Mouse (Mus musculus) heart, postnatal 10 days (tissue): Measurements from ENCODE around the gene Pde1c. TPM values are rescaled to one million over a fixed set of nuclear protein-coding genes. Genes with fewer than 3 reads are reported as not detected.

ENCODE experiments used
- DNase-seq, 2 experiments: peaks; one replicate each; pipeline ENCODE4 v3.0.0; 2021
- intact Hi-C: fragments of 180-260 bp; cut with DNase I; formaldehyde crosslinking; loops from one replicate; pipeline ENCODE4 v1.15.1; 2025
- total RNA-seq, 2 experiments: library from RNA; stranded (reverse); gene quantifications; 2 replicates each; pipeline ENCODE4 v1.2.3; 2021

Pde1c gene
- total RNA-seq, 2 experiments from 2014 or later: 93.8 to 96.8 TPM

DNA sequence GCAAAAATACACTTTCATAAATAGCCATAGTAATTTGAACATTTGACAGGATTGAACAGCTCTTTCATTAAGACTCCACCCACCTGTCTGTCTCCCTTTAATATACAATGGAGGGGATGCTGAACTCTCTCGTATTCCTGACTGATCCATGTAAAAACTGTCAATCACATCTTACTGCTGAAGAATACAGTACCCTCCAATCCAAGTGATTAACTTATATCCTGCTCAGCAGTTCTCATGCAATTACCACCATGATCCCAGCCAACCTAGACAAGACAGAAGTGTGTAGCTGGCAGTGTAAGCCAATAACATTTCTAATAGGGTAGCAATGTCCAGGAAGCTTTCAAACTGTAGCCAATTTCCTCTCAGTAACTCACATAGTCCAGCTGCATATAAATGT lies 226.9 kb downstream of the Pde1c start:
- intact Hi-C loops: no loop called here
- DNase-seq: no peak

DNA sequence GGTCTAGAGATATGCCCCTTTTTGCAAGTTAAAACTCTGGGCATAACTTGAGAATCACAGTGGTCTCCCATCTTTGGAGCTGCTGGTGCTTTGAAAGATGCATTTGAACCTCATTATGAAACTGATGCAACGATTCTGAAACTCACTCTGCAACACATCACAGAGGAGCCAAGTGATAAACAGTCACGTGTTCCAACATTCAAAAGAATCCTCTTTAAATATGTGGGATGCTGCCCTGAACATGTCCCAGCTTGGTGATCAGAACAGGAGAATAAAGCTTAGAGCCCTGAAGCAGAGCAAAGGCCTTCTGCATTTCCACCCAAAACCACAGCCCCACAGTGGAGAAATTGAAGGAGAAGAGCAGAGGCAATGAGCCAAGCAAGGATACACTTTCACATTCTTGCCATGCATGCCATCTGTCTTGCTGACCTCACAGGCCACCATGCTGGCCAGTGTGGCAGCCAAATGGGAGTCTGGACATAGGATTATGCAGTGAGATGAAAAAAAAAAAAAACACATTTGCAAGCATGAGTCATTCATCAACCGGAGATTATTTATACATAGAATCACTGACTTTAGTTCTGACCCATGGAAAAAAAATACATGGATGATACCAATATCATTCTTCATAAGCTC lies 233.0 kb downstream of the Pde1c start:
- intact Hi-C loops: no loop called here
- DNase-seq: no peak

GRCm38 (mm10) chr6:56332149-56332548 lies 236.8 kb downstream of the Pde1c start:
- DNase-seq: no peak
- intact Hi-C loops: no loop called here

- intact Hi-C loops: no loop called here
- no peak for DNase-seq
These were observed 237.5 kb downstream of the Pde1c start for GRCm38 (mm10) chr6:56331432-56331831.

DNA sequence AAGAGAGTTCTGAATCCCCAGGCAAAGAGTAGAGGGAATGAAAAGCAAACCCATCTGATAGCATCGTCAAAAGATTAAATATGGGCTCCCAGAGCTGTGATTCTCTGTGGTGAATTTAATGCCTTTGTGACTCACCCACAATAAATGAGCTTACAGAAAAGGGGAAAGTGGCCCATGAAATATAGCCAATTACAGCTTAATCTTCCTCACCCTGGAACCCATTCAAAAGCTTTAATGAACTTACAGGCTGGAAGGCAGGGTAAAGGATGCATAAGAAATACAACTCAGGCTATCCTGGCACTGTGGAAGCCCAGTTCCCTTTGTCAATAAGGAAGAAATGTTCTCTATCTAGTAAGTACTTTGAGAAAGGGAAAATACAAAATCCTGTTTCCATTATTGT lies 240.8 kb downstream of the Pde1c start:
- intact Hi-C loops: no loop called here
- no peak for DNase-seq

DNA sequence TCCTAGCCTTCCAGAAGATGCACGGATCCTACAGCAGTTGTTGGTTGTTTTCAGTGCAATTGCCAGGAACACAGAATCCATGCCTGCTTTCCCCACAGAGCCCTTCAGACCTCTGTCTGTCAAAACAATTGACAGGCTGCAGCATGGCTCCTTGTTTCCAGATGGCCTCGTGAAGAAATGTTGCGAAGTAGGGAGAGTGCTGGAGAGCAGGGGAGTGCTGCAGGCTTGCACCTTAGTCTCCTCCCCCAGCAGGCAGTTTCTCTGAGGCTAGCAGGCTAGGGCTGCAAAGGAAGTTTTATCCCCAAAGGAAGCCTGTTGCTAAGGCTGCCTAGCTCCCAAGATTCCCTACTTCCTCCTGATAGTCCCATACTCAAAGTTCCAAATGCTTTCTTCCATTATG lies 246.1 kb downstream of the Pde1c start:
- intact Hi-C loops: no loop called here
- DNase-seq: peak; percentile 27 to 34

DNA sequence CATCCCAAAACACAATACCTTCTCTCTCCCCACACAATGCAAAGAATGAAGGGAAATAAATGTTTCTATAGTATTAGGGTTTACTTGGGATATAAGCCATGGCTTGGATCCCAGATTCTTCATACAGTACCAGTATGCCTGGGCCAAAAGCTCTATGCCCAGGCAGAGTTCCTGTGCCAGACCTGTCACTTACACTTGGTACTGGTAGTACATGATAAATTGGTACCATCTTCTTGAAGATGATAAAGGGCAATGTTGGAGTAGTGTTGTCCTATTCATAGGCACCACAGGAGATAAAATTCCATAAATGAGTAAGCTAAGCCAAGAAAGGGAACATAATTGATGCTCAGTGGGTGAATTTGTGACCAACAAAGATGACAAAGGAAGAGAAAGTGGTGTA lies 258.6 kb downstream of the Pde1c start:
- intact Hi-C loops: no loop called here
- DNase-seq: peak in 1 of 2 experiments; percentile 26

DNA sequence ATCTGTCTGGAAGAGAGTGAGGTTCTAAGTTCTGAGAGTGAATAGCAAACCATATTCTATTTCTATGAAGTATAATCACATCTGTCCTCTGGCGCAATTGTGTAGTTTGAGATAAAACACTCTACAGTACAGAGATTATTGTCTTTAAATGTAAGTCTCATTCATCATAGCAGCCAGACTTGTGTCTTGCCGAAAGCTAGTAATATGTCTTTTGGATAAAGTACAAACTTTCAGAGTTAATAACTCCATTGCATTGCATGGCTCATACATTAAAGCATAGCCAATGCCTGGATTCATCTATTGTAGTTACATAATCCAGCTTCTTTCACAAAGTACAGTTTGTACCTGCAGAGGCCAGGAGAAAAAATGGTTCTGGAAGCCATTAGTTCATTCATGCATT lies 262.8 kb downstream of the Pde1c start:
- intact Hi-C loops: no loop called here
- no peak for DNase-seq

DNA sequence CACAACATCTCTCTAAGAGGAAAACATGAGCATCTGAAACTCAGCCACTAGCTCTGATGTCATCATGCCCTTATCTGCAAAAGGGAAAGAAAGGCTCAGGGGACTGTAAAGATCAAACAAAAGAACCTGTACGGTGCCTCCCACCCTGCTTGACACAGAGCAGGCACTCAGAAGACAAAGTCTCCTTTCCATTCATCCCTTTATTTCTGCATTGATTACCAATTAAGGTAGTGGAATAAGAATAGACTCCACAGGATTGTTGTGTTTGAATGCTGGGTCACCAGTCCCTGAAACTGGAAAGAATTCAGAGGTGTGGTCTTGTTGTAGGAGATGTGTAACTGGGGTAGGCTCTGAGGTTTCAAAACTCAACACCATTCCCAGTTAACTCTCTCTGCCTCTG lies 276.7 kb downstream of the Pde1c start:
- no peak for DNase-seq
- intact Hi-C loops: no loop called here

DNA sequence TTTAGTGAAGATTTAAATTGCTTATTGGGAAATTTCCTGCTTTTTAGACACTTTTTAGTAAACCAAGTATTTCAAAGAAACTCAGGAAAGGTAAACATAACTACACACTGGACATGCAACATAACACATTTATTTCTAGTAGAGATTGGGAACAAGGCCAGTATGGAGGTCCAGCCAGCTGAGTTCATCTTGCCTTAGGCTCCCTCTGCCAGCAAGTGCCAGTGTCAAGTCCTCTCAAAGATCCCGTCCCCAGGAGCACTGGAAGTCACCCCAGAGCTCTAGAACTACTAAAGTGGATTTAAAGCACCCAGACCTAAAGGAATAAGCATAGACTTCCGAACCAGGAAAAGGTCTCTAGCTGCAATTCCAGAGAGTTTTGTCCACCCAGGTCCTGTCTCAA lies 279.6 kb downstream of the Pde1c start:
- DNase-seq: peak in 1 of 2 experiments; percentile 19
- intact Hi-C loops: no loop called here

- intact Hi-C loops: no loop called here
- DNase-seq: no peak
These were observed 284.1 kb downstream of the Pde1c start for GRCm38 (mm10) chr6:56284821-56285220.

- DNase-seq: no peak
These were observed 293.4 kb downstream of the Pde1c start for GRCm38 (mm10) chr6:56275461-56275860.

DNA sequence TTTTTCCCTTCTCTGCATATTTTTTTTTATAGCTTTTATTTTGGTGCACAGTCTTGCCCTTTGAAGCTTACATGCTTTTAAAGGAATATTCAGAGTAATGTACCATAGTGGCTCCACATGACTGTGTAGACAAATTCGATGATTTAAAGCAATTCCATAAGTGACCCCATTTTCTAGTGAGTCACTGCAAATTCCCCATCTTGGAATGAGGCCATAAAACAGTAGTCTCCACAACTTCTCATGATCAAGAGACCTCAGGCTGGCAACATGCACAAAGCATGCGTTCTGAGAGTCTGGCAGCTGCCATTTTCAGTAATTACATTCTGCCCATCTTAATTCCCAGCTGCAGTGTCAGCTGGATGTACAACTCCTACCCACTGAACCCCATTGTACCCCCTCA lies 297.2 kb downstream of the Pde1c start:
- intact Hi-C loops: no loop called here

More at GRCm38 (mm10) chr6:56275461-56275860, 293.4 kb downstream of the Pde1c start:
- intact Hi-C loops: no loop called here

GRCm38 (mm10) chr6:56264509-56264908 lies 304.4 kb downstream of the Pde1c start:
- intact Hi-C loops: no loop called here
- DNase-seq: no peak

More for the DNA sequence above, 297.2 kb downstream of the Pde1c start:
- no peak for DNase-seq

- intact Hi-C loops: no loop called here
These were observed 308.8 kb downstream of the Pde1c start for GRCm38 (mm10) chr6:56260118-56260517.

DNA sequence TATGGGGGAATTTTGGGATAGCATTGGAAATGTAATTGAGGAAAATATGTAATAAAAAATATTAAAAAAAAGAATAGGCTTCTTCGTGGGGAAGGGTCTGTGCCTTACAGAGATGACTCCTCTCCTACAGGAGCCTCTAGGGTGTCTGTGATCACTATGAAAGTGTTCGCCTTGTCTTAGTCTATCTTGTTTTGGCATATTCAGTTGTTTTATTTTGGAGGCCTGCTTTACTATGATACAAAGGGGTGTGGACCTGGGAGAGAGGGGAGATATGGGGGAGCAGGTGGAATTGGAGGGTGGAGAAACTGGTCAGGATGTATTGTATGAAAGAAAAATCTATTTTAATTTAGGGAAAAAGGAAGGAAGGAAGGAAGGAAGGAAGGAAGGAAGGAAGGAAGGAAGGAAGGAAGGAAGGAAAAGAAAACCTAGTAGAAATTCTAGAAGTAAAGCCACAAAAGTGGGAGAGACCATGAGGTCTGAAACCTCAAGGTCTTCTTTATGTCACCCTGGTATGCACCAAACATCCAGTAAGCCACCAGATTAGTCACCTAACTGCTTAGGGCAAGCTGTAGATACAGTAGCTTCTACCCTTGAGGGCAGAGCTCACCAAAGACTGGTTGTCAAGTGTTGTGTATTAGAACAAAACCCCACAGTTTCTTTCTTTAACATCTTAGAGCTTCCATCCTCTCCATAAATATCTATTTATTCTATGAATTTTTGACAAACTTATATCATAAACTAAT lies 311.2 kb downstream of the Pde1c start:
- DNase-seq: no peak
- intact Hi-C loops: no loop called here

More at GRCm38 (mm10) chr6:56260118-56260517, 308.8 kb downstream of the Pde1c start:
- DNase-seq: no peak

- intact Hi-C loops: no loop called here
These were observed 318.8 kb downstream of the Pde1c start for GRCm38 (mm10) chr6:56250091-56250490.

DNA sequence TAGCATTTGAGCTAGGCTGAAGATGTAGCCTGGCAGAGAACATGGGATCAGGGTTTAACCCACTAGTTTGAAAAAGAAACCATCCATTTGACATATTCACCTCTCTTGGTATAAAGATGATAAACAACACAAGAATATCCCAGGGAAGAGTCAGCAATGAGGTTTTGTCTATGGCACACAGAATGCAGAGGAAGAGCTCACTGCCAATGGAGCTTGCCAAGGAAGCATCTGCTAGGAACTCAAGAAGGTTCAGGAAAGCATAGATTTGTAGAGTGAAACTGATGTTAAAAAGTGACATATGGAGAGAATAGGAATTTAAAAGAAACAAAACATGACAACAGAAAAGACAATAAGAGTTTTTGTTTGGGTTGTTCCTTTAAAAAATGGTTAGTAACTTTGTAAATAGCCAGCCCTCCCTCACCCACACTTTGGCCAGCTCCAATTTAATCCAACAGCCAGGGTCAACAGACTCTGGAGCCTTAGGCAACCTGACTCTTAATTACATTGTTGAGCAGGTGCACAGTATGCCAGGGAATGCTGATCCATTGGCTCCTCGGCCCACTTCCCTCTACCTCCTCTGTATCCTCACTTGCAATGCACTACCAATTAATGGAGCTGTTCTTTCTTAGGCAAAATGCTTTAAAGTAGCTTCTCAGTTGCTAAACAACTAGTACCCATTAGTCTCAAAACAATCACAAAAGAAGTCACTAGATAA lies 377.3 kb downstream of the Pde1c start:
- no peak for DNase-seq
- intact Hi-C loops: no loop called here

More at GRCm38 (mm10) chr6:56250091-56250490, 318.8 kb downstream of the Pde1c start:
- no peak for DNase-seq

DNA sequence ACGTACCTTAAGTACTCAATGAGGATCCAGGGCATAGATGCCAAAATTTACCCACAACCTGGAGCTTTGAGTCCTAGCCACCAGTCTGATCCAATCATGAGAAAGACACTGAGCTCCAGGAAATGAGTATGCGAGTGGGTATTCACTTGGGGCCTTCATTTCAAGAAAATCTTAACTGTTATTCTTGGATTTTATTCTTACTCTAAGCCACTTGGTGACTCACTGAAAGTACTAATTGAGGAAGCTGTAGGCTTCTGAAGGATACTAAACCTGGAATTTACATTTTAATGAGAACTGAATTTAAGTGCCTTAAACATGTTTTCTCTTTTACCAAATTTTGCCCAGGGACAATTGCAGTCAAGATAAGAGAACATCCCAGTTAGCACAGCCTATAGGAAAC lies 392.4 kb downstream of the Pde1c start:
- DNase-seq: no peak
- intact Hi-C loops: no loop called here

- intact Hi-C loops: no loop called here
- DNase-seq: no peak
These were observed 396.7 kb downstream of the Pde1c start for GRCm38 (mm10) chr6:56172172-56172571.

GRCm38 (mm10) chr6:56168736-56169135 lies 400.2 kb downstream of the Pde1c start:
- intact Hi-C loops: no loop called here

DNA sequence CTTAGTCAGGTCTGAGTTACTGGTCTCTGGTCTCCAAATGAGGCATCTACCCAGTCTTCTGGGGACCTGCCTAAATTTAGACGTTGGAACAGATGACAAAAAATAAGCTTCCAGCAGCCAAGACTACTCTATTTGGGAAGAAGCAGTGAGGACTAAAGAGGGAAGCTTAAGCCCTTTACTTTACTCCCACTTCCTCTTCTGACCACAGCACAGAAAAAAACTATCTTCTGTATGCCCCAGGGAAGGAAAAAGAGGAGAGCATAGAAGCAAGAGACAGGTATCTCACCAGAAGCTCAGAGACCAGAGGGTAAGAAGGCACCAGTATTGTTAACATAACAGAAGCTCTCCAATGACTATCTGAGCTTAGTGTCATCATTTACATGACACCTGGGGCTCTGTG lies 410.7 kb downstream of the Pde1c start:
- intact Hi-C loops: no loop called here
- DNase-seq: no peak

More at GRCm38 (mm10) chr6:56168736-56169135, 400.2 kb downstream of the Pde1c start:
- DNase-seq: no peak
